Mouse (Mus musculus) megakaryocyte, embryonic 14.5 days (primary cell): ENCODE results near the gene Txnrd2.

Source experiments
- FLI1 ChIP-seq: IDR thresholded peaks from 2 replicates; pipeline ENCODE4 v1.6.1; 2012; ENCODE audit warnings: low read length, inconsistent platforms, mixed read lengths
- GATA1 ChIP-seq: IDR thresholded peaks from 3 replicates; pipeline ENCODE4 v1.6.1; 2012; ENCODE audit warnings: mixed read lengths, low read length, inconsistent platforms, borderline replicate concordance

DNA sequence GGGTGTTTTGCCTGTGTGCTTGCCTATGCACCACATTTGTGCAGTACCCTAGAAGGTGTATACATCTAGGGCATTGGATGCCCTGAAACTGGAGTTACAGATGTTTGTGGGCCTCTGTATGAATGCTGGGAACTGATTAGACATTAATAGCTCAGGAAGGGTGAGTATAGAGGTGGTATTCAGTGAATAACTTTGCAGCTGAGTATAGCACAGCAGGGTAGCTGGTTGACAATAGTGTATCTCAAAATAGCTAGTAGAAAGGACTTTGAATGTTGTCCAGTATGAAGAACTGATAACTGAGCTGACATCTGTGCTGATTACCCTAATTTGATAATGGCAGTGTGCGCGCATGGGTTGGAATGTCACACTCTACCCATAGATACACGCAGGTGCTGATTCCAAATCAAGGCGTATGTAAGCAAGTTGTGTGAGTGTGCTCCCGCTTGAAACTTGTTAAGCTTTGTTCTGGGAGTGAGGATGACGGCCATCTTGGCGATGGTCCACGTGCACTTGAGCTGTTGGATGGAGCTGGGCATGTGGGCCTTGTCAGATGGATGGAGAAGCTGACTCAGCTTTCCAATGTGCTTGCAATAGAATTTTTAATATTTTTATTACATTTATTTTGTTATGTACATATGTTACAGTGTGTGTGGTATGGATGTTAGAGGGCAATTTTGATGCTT is 97.5 kb downstream of the Txnrd2 start:
- TF ChIP-seq GATA1 (no peak), FLI1 (no peak)
